Mouse (Mus musculus) spleen, postnatal 14 days (tissue): ENCODE results near the gene Umodl1.
A peak's percentile ranks its signal among the peaks of the same experiment; 100 is the strongest.

ENCODE experiments used
- DNase-seq, 2 experiments: peaks; one replicate each; pipeline ENCODE4 v3.0.0; 2021 to 2022; ENCODE audit warnings: low spot score in 2 of 2

The Umodl1 gene

GRCm38 (mm10) chr17:30996296-30996695 lies 41.9 kb downstream of the Umodl1 start:
- no peak for DNase-seq

GRCm38 (mm10) chr17:31000897-31001296 lies 46.5 kb downstream of the Umodl1 start:
- DNase-seq, result no peak

GRCm38 (mm10) chr17:31002613-31003012 lies 48.2 kb downstream of the Umodl1 start:
- DNase-seq, result no peak

GRCm38 (mm10) chr17:31005284-31005683 lies 50.8 kb downstream of the Umodl1 start:
- no peak for DNase-seq

GRCm38 (mm10) chr17:31007357-31007756 lies 52.9 kb downstream of the Umodl1 start:
- DNase-seq, result no peak

GRCm38 (mm10) chr17:31008416-31008815 lies 54.0 kb downstream of the Umodl1 start:
- no peak for DNase-seq

GRCm38 (mm10) chr17:31011551-31012394 lies 57.3 kb downstream of the Umodl1 start:
- DNase-seq, result peak in 1 of 2 experiments; percentile 45

GRCm38 (mm10) chr17:31018267-31018666 lies 63.8 kb downstream of the Umodl1 start:
- peak; percentile 16 to 49 for DNase-seq

GRCm38 (mm10) chr17:31019505-31019904 lies 65.1 kb downstream of the Umodl1 start:
- DNase-seq, result peak; percentile 38 to 64

- DNase-seq, result no peak
These were observed 65.6 kb downstream of the Umodl1 start for GRCm38 (mm10) chr17:31020078-31020477.

GRCm38 (mm10) chr17:31021276-31021675 lies 66.8 kb downstream of the Umodl1 start:
- DNase-seq, result no peak

GRCm38 (mm10) chr17:31024125-31024781 lies 69.8 kb downstream of the Umodl1 start:
- no peak for DNase-seq

GRCm38 (mm10) chr17:31024782-31025125 lies 70.3 kb downstream of the Umodl1 start:
- no peak for DNase-seq

- DNase-seq, result no peak
These were observed 72.5 kb downstream of the Umodl1 start for GRCm38 (mm10) chr17:31026986-31027385.

- no peak for DNase-seq
These were observed 73.3 kb downstream of the Umodl1 start for GRCm38 (mm10) chr17:31027723-31028122.

GRCm38 (mm10) chr17:31028821-31029370 lies 74.5 kb downstream of the Umodl1 start:
- no peak for DNase-seq

GRCm38 (mm10) chr17:31029407-31029806 lies 75.0 kb downstream of the Umodl1 start:
- no peak for DNase-seq

GRCm38 (mm10) chr17:31032341-31032740 lies 77.9 kb downstream of the Umodl1 start:
- DNase-seq, result no peak

GRCm38 (mm10) chr17:31033251-31033650 lies 78.8 kb downstream of the Umodl1 start:
- DNase-seq, result no peak

GRCm38 (mm10) chr17:31034165-31034564 lies 79.7 kb downstream of the Umodl1 start:
- no peak for DNase-seq

- no peak for DNase-seq
These were observed 80.4 kb downstream of the Umodl1 start for GRCm38 (mm10) chr17:31034674-31035356.

GRCm38 (mm10) chr17:31036168-31036876 lies 81.9 kb downstream of the Umodl1 start:
- DNase-seq, result no peak
